Mouse (Mus musculus) lung, embryonic 14.5 days (tissue): Measurements from ENCODE around the gene Myo18a. TPM values are rescaled to one million over a fixed set of nuclear protein-coding genes. Genes with fewer than 3 reads are reported as not detected.

Experiments
- ATAC-seq: fragments of 200-750 bp; cut with Nextera tagmentation; 2 replicates; pipeline ENCODE4 v1.8.0; 2017; ENCODE audit warnings: mild to moderate bottlenecking, moderate TSS enrichment, moderate library complexity; ENCODE audit not compliant: insufficient read depth
- DNase-seq: peaks from one replicate; pipeline ENCODE4 v3.0.0-alpha.2; 2015
- H3K27ac ChIP-seq: fragments of 300-500 bp; sonication (generic); 2 replicates; pipeline ENCODE4 v1.5.1; 2014; ENCODE audit warnings: low read depth, mild to moderate bottlenecking, moderate library complexity
- H3K27me3 ChIP-seq: fragments of 300-500 bp; sonication (generic); 2 replicates; pipeline ENCODE4 v1.6.1; 2014; ENCODE audit warnings: low read length, control low read depth; ENCODE audit not compliant: insufficient read depth
- H3K36me3 ChIP-seq: fragments of 300-500 bp; sonication (generic); 2 replicates; pipeline ENCODE4 v1.6.1; 2014; ENCODE audit warnings: control low read depth; ENCODE audit not compliant: insufficient read depth
- H3K4me1 ChIP-seq: fragments of 300-500 bp; sonication (generic); 2 replicates; pipeline ENCODE4 v1.6.1; 2014; ENCODE audit warnings: antibody characterized with exemption, control low read depth; ENCODE audit not compliant: insufficient read depth
- H3K4me2 ChIP-seq: fragments of 300-500 bp; sonication (generic); 2 replicates; pipeline ENCODE4 v1.6.1; 2014; ENCODE audit warnings: mild to moderate bottlenecking
- H3K4me3 ChIP-seq: fragments of 300-500 bp; sonication (generic); 2 replicates; pipeline ENCODE4 v1.5.1; 2014; ENCODE audit warnings: low read depth, low read length
- H3K9ac ChIP-seq: fragments of 300-500 bp; sonication (generic); 2 replicates; pipeline ENCODE4 v1.6.1; 2014
- H3K9me3 ChIP-seq: fragments of 300-500 bp; sonication (generic); 2 replicates; pipeline ENCODE4 v1.6.1; 2016; ENCODE audit warnings: low read depth, low read length, control low read depth
- CTCF ChIP-seq: IDR thresholded peaks from 2 replicates; pipeline ENCODE4 v1.5.1; 2016; ENCODE audit warnings: antibody characterized with exemption, low read depth
- WGBS: fragments of 180-500 bp; shearing (Covaris S2); extraction: QIAGEN DNeasy Blood & Tissue Kit; methylation state at CpG from one replicate; pipeline ENCODE4 v1.1.7; 2014; 5-methylcytosine and 5-hydroxymethylcytosine counted together
- polyA plus RNA-seq: library from polyadenylated mRNA; unstranded; fragments of >200 nt; fragmentation: Nextera tagmentation; extraction: Ambion mirVana; gene quantifications from 2 replicates; pipeline ENCODE4 v1.2.1, GENCODE M21; 2014

Myo18a gene
- polyA plus RNA-seq, 1 experiment from 2014 or later = 35.0 TPM

GRCm38 (mm10) chr11:77906097-77906687 lies 143.1 kb downstream of the Myo18a start:
- TF ChIP-seq CTCF = no peak
- 0 out of 2 replicates have a peak, but pooled peaks cover 4% of the 10 kb centered on the region for H3K27me3 ChIP-seq
- no peak overlapping the region for H3K4me3 ChIP-seq
- peaks cover 17% of the 10 kb centered on the region; the same call in 1 of the 2 replicates for H3K4me1 ChIP-seq
- H3K4me2 ChIP-seq = no peak overlapping the region
- H3K9me3 ChIP-seq = no peaks in the 10 kb centered on the region
- no peaks in the 10 kb centered on the region for H3K36me3 ChIP-seq
- WGBS = 30% methylated on average over 19 of the region's 19 CpGs
- peak; percentile 72 for DNase-seq
- no peak overlapping the region for H3K9ac ChIP-seq
- no peak overlapping the region for H3K27ac ChIP-seq
- no peak for ATAC-seq

- no peak overlapping the region for H3K9ac ChIP-seq
- H3K36me3 ChIP-seq = no peaks in the 10 kb centered on the region
- no peak overlapping the region for H3K27ac ChIP-seq
- DNase-seq (no peak), ATAC-seq (no peak)
- TF ChIP-seq CTCF = no peak
- H3K9me3 ChIP-seq = no peaks in the 10 kb centered on the region
- peak overlapping the region; percentile 8; the same call in 1 of the 2 replicates for H3K4me2 ChIP-seq
- H3K4me3 ChIP-seq = no peak overlapping the region
- WGBS = 20% methylated on average over 9 of the region's 9 CpGs
- H3K4me1 ChIP-seq = peaks cover 14% of the 10 kb centered on the region; the same call in 1 of the 2 replicates
- 0 out of 2 replicates have a peak, but pooled peaks cover 4% of the 10 kb centered on the region for H3K27me3 ChIP-seq
Measured at GRCm38 (mm10) chr11:77906747-77907174, 143.7 kb downstream of the Myo18a start.

- Histone ChIP-seq H3K36me3 (no peaks in the 10 kb centered on the region), H3K9ac (no peak overlapping the region), H3K4me3 (no peak overlapping the region), H3K4me1 (peaks cover under 1% of the 10 kb centered on the region; the same call in 1 of the 2 replicates), H3K9me3 (no peaks in the 10 kb centered on the region), H3K4me2 (no peak overlapping the region), H3K27ac (no peak overlapping the region), H3K27me3 (peaks cover 16% of the 10 kb centered on the region)
- DNase-seq (peak; percentile 90), ATAC-seq (peak; percentile 85)
- 21% methylated on average over 4 of the region's 4 CpGs for WGBS
- TF ChIP-seq CTCF = no peak
Measured at GRCm38 (mm10) chr11:77908468-77908867, 145.4 kb downstream of the Myo18a start.

GRCm38 (mm10) chr11:77909376-77909775 lies 146.3 kb downstream of the Myo18a start:
- DNase-seq = no peak
- H3K4me3 ChIP-seq = no peak overlapping the region
- no peaks in the 10 kb centered on the region for H3K36me3 ChIP-seq
- no peak for ATAC-seq
- 14% methylated on average over 5 of the region's 5 CpGs for WGBS
- no peaks in the 10 kb centered on the region for H3K9me3 ChIP-seq
- H3K27ac ChIP-seq = no peak overlapping the region
- H3K4me1 ChIP-seq = no peaks in the 10 kb centered on the region
- H3K4me2 ChIP-seq = no peak overlapping the region
- H3K9ac ChIP-seq = no peak overlapping the region
- H3K27me3 ChIP-seq = peaks cover 25% of the 10 kb centered on the region
- TF ChIP-seq CTCF = no peak

GRCm38 (mm10) chr11:77909776-77910175 lies 146.7 kb downstream of the Myo18a start:
- TF ChIP-seq CTCF = no peak
- no peak overlapping the region for H3K4me2 ChIP-seq
- H3K9ac ChIP-seq = no peak overlapping the region
- no peak overlapping the region for H3K27ac ChIP-seq
- H3K27me3 ChIP-seq = peaks cover 29% of the 10 kb centered on the region
- no peaks in the 10 kb centered on the region for H3K4me1 ChIP-seq
- no peak for DNase-seq
- H3K4me3 ChIP-seq = no peak overlapping the region
- H3K9me3 ChIP-seq = no peaks in the 10 kb centered on the region
- H3K36me3 ChIP-seq = no peaks in the 10 kb centered on the region
- no peak for ATAC-seq
- WGBS = 15% methylated on average over 6 of the region's 6 CpGs

- Histone ChIP-seq H3K4me2 (no peak overlapping the region), H3K9me3 (no peaks in the 10 kb centered on the region), H3K4me1 (no peaks in the 10 kb centered on the region), H3K27me3 (peaks cover 48% of the 10 kb centered on the region), H3K27ac (no peak overlapping the region), H3K36me3 (no peaks in the 10 kb centered on the region), H3K4me3 (no peak overlapping the region), H3K9ac (no peak overlapping the region)
- no peak for TF ChIP-seq CTCF
- no peak for ATAC-seq
- no peak for DNase-seq
- WGBS = 53% methylated on average over 6 of the region's 6 CpGs
Measured at GRCm38 (mm10) chr11:77913505-77913904, 150.5 kb downstream of the Myo18a start.

- H3K4me1 ChIP-seq = no peaks in the 10 kb centered on the region
- no peak for ATAC-seq
- DNase-seq = no peak
- no peak overlapping the region for H3K4me2 ChIP-seq
- TF ChIP-seq CTCF = no peak
- H3K36me3 ChIP-seq = no peaks in the 10 kb centered on the region
- no peak overlapping the region for H3K27ac ChIP-seq
- no peaks in the 10 kb centered on the region for H3K9me3 ChIP-seq
- peaks cover 44% of the 10 kb centered on the region for H3K27me3 ChIP-seq
- H3K9ac ChIP-seq = no peak overlapping the region
- WGBS = 4% methylated on average over 32 of the region's 32 CpGs
- H3K4me3 ChIP-seq = no peak overlapping the region
Measured at GRCm38 (mm10) chr11:77914598-77915260, 151.7 kb downstream of the Myo18a start.

Other genes with a start within 250 kb of the Myo18a start
- gene Abhd15, start 248.1 kb upstream of the Myo18a start, polyA plus RNA-seq = 3.0 and 3.2 TPM in 2 replicates
- 39.2 and 40.3 TPM in 2 replicates for gene Trp53i13, start 247.3 kb upstream of the Myo18a start, polyA plus RNA-seq
- gene Gm10392, start 244.0 kb upstream of the Myo18a start, polyA plus RNA-seq = 0.16 TPM in 1 of 2 replicates, not detected in the other
- 20.8 TPM in 2 replicates for gene Taok1, start 155.4 kb upstream of the Myo18a start, polyA plus RNA-seq
- 6.5 and 7.5 TPM in 2 replicates for gene Nufip2, start 77.1 kb upstream of the Myo18a start, polyA plus RNA-seq
- not detected in 2 replicates for gene Cryba1, start 38.0 kb upstream of the Myo18a start, polyA plus RNA-seq
- 1.1 and 1.5 TPM in 2 replicates for gene Gm10277, start 24.5 kb downstream of the Myo18a start, polyA plus RNA-seq
- 0.88 and 1.6 TPM in 2 replicates for gene Pipox, start 130.8 kb downstream of the Myo18a start, polyA plus RNA-seq
- gene Sez6, start 167.6 kb downstream of the Myo18a start, polyA plus RNA-seq = 0.05 and 0.22 TPM in 2 replicates
- 15.9 and 20.6 TPM in 2 replicates for gene Phf12, start 219.5 kb downstream of the Myo18a start, polyA plus RNA-seq